Mouse (Mus musculus): ENCODE results near the gene Cuedc2. TPM values are rescaled to one million over a fixed set of nuclear protein-coding genes. Genes with fewer than 3 reads are reported as not detected.

The Cuedc2 gene
- polyA plus RNA-seq, 1 experiment from 2014 or later: 351 TPM

GRCm38 (mm10) chr19:46300294-46301045, 38.0 kb downstream of the Cuedc2 start:
- Histone ChIP-seq H3K27me3 (peaks cover 8% of the 10 kb centered on the region; the same call in 1 of the 2 replicates), H3K27ac (replicated peaks) (no peak overlapping the region), H3K4me3 (no peak overlapping the region), H3K4me2 (replicated peaks) (no peak overlapping the region), H3K9ac (replicated peaks) (no peak overlapping the region), H3K36me3 (no peaks in the 10 kb centered on the region), H3K4me1 (peaks cover 18% of the 10 kb centered on the region), H3K9me3 (no peaks in the 10 kb centered on the region)
- 38% methylated on average over 8 of the region's 8 CpGs for WGBS
- ATAC-seq (replicated peaks): no peak

GRCm38 (mm10) chr19:46296938-46297337, 41.6 kb downstream of the Cuedc2 start:
- Histone ChIP-seq H3K9me3 (no peaks in the 10 kb centered on the region), H3K4me3 (no peak overlapping the region), H3K9ac (replicated peaks) (no peak overlapping the region), H3K27ac (replicated peaks) (no peak overlapping the region), H3K4me2 (replicated peaks) (no peak overlapping the region), H3K36me3 (no peaks in the 10 kb centered on the region), H3K27me3 (no peaks in the 10 kb centered on the region), H3K4me1 (no peaks in the 10 kb centered on the region)
- 77% methylated on average over 4 of the region's 4 CpGs for WGBS
- ATAC-seq (replicated peaks): no peak

GRCm38 (mm10) chr19:46290535-46291105, 47.9 kb downstream of the Cuedc2 start:
- ATAC-seq (replicated peaks): no peak
- H3K27me3 ChIP-seq: no peaks in the 10 kb centered on the region
- no peak overlapping the region for H3K4me3 ChIP-seq
- no peak overlapping the region for H3K27ac ChIP-seq (replicated peaks)
- WGBS: 76% methylated on average over 12 of the region's 12 CpGs
- H3K4me1 ChIP-seq: no peaks in the 10 kb centered on the region
- no peaks in the 10 kb centered on the region for H3K9me3 ChIP-seq
- H3K9ac ChIP-seq (replicated peaks): no peak overlapping the region
- H3K4me2 ChIP-seq (replicated peaks): no peak overlapping the region
- H3K36me3 ChIP-seq: peaks cover 6% of the 10 kb centered on the region; the same call in 1 of the 2 replicates

GRCm38 (mm10) chr19:46287566-46287965, 50.9 kb downstream of the Cuedc2 start:
- no peaks in the 10 kb centered on the region for H3K4me1 ChIP-seq
- no peak for ATAC-seq (replicated peaks)
- H3K9me3 ChIP-seq: no peaks in the 10 kb centered on the region
- H3K27ac ChIP-seq (replicated peaks): no peak overlapping the region
- no peak overlapping the region for H3K9ac ChIP-seq (replicated peaks)
- H3K4me3 ChIP-seq: no peak overlapping the region
- 92% methylated on average over 3 of the region's 3 CpGs for WGBS
- peaks cover 36% of the 10 kb centered on the region for H3K36me3 ChIP-seq
- H3K27me3 ChIP-seq: no peaks in the 10 kb centered on the region
- H3K4me2 ChIP-seq (replicated peaks): no peak overlapping the region

GRCm38 (mm10) chr19:46286926-46287325, 51.6 kb downstream of the Cuedc2 start:
- no peak overlapping the region for H3K27ac ChIP-seq (replicated peaks)
- no peaks in the 10 kb centered on the region for H3K27me3 ChIP-seq
- H3K4me2 ChIP-seq (replicated peaks): no peak overlapping the region
- ATAC-seq (replicated peaks): no peak
- no peak overlapping the region for H3K4me3 ChIP-seq
- peaks cover 42% of the 10 kb centered on the region for H3K36me3 ChIP-seq
- no peak overlapping the region for H3K9ac ChIP-seq (replicated peaks)
- WGBS: 93% methylated on average over 3 of the region's 3 CpGs
- no peaks in the 10 kb centered on the region for H3K9me3 ChIP-seq
- H3K4me1 ChIP-seq: no peaks in the 10 kb centered on the region

GRCm38 (mm10) chr19:46286047-46286446, 52.5 kb downstream of the Cuedc2 start:
- H3K4me1 ChIP-seq: no peaks in the 10 kb centered on the region
- no peak for ATAC-seq (replicated peaks)
- 89% methylated on average over 6 of the region's 6 CpGs for WGBS
- no peaks in the 10 kb centered on the region for H3K27me3 ChIP-seq
- no peak overlapping the region for H3K9ac ChIP-seq (replicated peaks)
- H3K9me3 ChIP-seq: no peaks in the 10 kb centered on the region
- no peak overlapping the region for H3K27ac ChIP-seq (replicated peaks)
- H3K36me3 ChIP-seq: peaks cover 51% of the 10 kb centered on the region
- no peak overlapping the region for H3K4me3 ChIP-seq
- H3K4me2 ChIP-seq (replicated peaks): no peak overlapping the region

GRCm38 (mm10) chr19:46285631-46286030, 52.9 kb downstream of the Cuedc2 start:
- Histone ChIP-seq H3K4me3 (no peak overlapping the region), H3K27ac (replicated peaks) (no peak overlapping the region), H3K27me3 (no peaks in the 10 kb centered on the region), H3K36me3 (peaks cover 55% of the 10 kb centered on the region), H3K4me2 (replicated peaks) (no peak overlapping the region), H3K4me1 (no peaks in the 10 kb centered on the region), H3K9me3 (no peaks in the 10 kb centered on the region), H3K9ac (replicated peaks) (no peak overlapping the region)
- no peak for ATAC-seq (replicated peaks)
- 83% methylated on average over 7 of the region's 7 CpGs for WGBS

- 88% methylated on average over 4 of the region's 4 CpGs for WGBS
- no peaks in the 10 kb centered on the region for H3K27me3 ChIP-seq
- H3K4me3 ChIP-seq: no peak overlapping the region
- no peak overlapping the region for H3K27ac ChIP-seq (replicated peaks)
- ATAC-seq (replicated peaks): no peak
- H3K36me3 ChIP-seq: peaks cover 64% of the 10 kb centered on the region
- H3K4me1 ChIP-seq: no peaks in the 10 kb centered on the region
- no peak overlapping the region for H3K9ac ChIP-seq (replicated peaks)
- no peak overlapping the region for H3K4me2 ChIP-seq (replicated peaks)
- no peaks in the 10 kb centered on the region for H3K9me3 ChIP-seq
Observed at GRCm38 (mm10) chr19:46284686-46285085, 53.8 kb downstream of the Cuedc2 start.

- 95% methylated on average over 11 of the region's 11 CpGs for WGBS
- no peak overlapping the region for H3K4me2 ChIP-seq (replicated peaks)
- H3K9me3 ChIP-seq: no peaks in the 10 kb centered on the region
- H3K4me1 ChIP-seq: no peaks in the 10 kb centered on the region
- H3K27me3 ChIP-seq: no peaks in the 10 kb centered on the region
- ATAC-seq (replicated peaks): no peak
- no peak overlapping the region for H3K9ac ChIP-seq (replicated peaks)
- no peak overlapping the region for H3K27ac ChIP-seq (replicated peaks)
- H3K4me3 ChIP-seq: no peak overlapping the region
- H3K36me3 ChIP-seq: peaks cover 77% of the 10 kb centered on the region
Observed at GRCm38 (mm10) chr19:46282081-46282849, 56.2 kb downstream of the Cuedc2 start.

MicroRNA genes within 50 kb of the gene (microRNA counts, 519-probe panel; counts per million panel counts)
- microRNA mmu-miR-146b: 2,252 counts per million, percentile 40 among the panel's probes with 10 or more counts

Small RNA genes within 50 kb of the gene (microRNA-seq; reads per million reads assigned to microRNA genes)
- gene Mir146b: 0.66 reads per million

Other genes starting within 250 kb of the Cuedc2 start
- not detected in 2 replicates for gene Elovl3, start 206.8 kb downstream of the Cuedc2 start, polyA plus RNA-seq (2015; fragmentation: Nextera tagmentation; extraction: Ambion mirVana)
- not detected in 2 replicates for gene Pitx3, start 190.4 kb downstream of the Cuedc2 start, polyA plus RNA-seq (2015; fragmentation: Nextera tagmentation; extraction: Ambion mirVana)
- gene Gbf1, start 186.2 kb downstream of the Cuedc2 start, polyA plus RNA-seq (2015; fragmentation: Nextera tagmentation; extraction: Ambion mirVana): 65.6 and 71.3 TPM in 2 replicates
- gene Nfkb2, start 34.4 kb downstream of the Cuedc2 start, polyA plus RNA-seq (2015; fragmentation: Nextera tagmentation; extraction: Ambion mirVana): 1.9 and 2.2 TPM in 2 replicates
- 78.2 and 79.9 TPM in 2 replicates for gene Psd, start 11.5 kb downstream of the Cuedc2 start, polyA plus RNA-seq (2015; fragmentation: Nextera tagmentation; extraction: Ambion mirVana)
- 37.5 and 40.2 TPM in 2 replicates for gene Fbxl15, start 10.5 kb downstream of the Cuedc2 start, polyA plus RNA-seq (2015; fragmentation: Nextera tagmentation; extraction: Ambion mirVana)
- 8.7 and 9.3 TPM in 2 replicates for gene Mfsd13a, start 2.4 kb upstream of the Cuedc2 start, polyA plus RNA-seq (2015; fragmentation: Nextera tagmentation; extraction: Ambion mirVana)
- 2.5 and 2.6 TPM in 2 replicates for gene 2310034G01Rik, start 11.6 kb upstream of the Cuedc2 start, polyA plus RNA-seq (2015; fragmentation: Nextera tagmentation; extraction: Ambion mirVana)
- 374 and 380 TPM in 2 replicates for gene Actr1a, start 57.0 kb upstream of the Cuedc2 start, polyA plus RNA-seq (2015; fragmentation: Nextera tagmentation; extraction: Ambion mirVana)
- 28.9 and 30.5 TPM in 2 replicates for gene Sufu, start 58.2 kb upstream of the Cuedc2 start, polyA plus RNA-seq (2015; fragmentation: Nextera tagmentation; extraction: Ambion mirVana)
- 28.0 and 29.4 TPM in 2 replicates for gene Trim8, start 163.0 kb upstream of the Cuedc2 start, polyA plus RNA-seq (2015; fragmentation: Nextera tagmentation; extraction: Ambion mirVana)
- gene Arl3, start 234.5 kb upstream of the Cuedc2 start, polyA plus RNA-seq (2015; fragmentation: Nextera tagmentation; extraction: Ambion mirVana): 238 and 241 TPM in 2 replicates
- 12.6 and 13.7 TPM in 2 replicates for gene Sfxn2, start 234.7 kb upstream of the Cuedc2 start, polyA plus RNA-seq (2015; fragmentation: Nextera tagmentation; extraction: Ambion mirVana)